Mouse (Mus musculus): ENCODE data around the gene Schip1.

The Schip1 gene

DNA sequence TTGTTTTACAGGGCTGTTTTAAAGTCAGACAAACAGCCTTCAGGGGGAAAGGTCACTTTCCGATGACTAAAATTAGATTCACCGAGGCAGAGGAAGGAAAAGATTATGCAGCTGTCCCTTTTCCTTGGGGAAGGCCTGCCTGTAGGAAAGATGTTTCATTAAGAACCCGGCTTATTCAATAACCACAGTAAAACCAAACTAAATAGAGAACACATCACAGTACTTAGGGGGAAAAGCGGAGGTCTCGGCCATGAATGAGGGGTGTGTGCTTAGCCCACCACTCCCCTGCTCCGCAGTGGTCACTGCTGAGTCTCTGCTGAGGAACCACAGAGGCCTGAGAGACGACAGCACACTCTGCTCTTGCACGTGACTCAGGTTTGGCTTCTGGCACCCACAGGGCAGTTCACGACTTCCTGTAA lies 522.1 kb downstream of the Schip1 start:
- DNase-seq (ENCODE audit: low read depth), result no peak

DNA sequence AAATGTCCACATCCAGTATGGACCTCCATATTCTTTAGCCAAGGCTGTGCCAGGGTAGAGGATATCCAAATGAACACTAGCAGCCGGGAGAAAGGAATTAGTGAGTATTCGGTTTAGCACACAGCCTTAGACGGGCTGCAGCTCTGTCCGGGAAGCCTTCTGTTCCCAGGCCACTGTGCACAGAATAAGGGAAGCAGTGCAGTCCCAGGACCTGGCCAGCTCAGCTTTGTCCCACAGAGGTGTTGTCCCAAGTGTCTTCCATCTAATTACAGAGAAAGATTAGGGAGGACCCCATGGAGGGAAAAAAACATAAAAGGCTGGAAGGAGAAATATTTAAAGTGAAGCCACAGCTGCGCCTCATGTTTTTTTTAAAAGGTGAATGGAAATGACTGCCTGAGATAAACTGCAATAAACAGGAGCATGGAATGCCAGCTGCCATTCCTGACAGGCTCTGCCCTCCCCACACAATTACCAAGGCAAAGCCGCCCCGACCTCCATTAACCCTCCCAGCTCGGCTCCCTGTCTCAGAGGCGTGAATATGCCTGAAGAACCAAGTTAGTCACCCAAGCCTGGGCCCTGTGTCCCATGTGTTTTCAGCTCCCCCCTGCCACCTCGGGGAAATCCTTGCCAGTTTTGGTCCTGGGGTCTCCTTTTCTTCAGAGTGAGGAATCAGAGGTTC lies 523.1 kb downstream of the Schip1 start:
- no peak for DNase-seq (ENCODE audit: low read depth)

DNA sequence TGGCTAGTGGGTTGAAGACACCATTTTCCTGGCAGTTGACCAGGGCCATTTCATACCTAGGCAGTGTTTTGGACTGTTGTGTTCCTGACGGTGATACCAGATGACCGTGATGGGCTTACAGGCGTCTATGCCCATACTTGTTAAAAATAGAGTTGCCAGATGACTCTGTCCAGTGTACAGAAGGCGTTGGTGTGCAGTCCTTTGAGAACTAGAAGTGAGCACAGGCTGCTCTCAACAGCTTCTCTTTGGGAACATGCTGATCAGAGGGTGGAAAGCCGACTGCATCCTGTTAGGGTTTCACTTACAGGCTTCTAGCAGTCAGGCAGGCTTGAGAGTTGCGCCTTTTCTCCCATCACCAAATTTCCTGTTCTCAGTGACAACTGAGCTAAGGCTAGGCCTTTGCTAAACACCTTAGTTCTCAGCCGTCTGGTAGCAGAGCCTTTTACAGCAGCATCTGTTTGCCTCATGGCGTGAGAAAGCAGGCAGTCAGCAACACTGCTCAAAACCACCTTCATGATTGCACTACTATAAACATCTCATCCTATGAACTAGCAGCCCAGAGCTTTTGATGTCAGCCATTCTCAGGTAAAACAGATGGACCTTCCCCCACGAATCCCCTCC lies 524.7 kb downstream of the Schip1 start:
- no peak for DNase-seq (ENCODE audit: low read depth)

DNA sequence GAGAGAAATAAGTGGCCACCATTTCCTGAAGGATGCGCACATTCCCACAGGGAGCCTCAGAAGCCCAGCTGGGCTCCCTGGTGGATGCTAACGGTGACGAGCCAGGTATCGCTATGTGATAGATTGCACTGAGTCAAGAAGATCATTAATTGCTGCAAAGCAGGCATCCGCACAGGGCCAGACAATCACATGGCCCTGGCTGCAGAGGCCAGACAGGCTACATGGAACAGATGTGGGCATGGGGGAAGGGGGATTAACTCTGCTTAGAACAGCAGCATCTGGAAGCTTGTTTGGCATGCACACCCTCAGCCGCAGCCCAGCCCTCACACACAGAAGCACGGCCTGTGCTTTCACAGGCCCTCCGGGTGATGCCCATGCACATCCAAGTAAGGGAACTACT lies 525.8 kb downstream of the Schip1 start:
- no peak for DNase-seq (ENCODE audit: low read depth)

DNA sequence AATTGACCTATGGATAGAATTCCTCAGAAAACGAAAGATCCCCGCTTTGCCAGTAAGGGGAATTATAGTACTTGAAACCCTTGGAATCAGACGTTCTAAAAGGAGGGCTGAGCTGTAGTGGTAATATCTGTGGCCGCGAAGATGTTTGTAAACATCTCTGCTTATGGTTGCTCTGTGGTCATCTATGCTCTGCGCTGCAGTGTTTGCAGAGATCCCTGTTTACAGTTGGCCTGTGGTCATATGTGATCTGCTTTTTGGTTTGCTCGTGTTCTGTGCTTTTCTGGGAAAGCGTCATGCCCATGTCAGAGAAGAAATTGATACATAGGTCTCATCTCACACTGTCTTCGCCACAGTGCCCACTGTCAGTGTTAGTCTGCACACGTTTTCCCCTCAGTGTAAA lies 528.0 kb downstream of the Schip1 start:
- DNase-seq (ENCODE audit: low read depth), result no peak

DNA sequence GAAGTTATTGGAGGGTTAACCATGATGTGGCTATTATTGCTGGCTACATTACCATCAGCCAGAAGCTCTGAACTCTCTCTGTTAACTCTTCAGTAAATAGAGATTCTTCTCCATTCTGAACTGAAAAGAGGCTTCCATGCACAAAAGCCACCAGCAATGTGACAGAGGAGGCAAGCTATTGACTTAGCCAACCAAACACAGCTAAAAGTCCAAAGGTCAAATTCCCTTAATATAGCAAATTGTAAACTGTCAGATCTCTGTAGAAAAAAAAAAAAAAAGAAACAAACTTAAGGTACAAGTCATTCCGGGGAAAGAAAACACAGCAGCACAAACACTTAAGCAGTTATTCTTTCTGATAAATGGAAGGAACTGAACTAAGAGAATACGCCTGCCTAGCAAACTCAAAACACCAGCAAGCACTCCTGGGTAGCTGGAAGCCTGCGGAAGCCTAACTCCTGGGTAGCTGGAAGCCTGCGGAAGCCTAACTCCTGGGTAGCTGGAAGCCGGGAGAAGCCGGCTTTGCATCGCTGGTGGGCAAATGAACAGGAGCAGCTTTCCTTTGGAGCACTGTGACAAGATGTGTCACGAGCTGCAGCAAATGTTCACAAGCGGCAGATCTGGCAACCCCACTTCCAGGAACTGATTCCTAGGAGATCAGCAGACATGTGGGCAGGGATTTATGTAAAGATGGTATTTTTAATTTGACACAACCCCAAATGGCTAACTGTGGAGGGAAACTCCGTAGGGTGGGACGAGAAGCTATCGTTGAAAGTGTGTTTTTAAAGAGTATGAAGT lies 528.7 kb downstream of the Schip1 start:
- DNase-seq (ENCODE audit: low read depth), result no peak

DNA sequence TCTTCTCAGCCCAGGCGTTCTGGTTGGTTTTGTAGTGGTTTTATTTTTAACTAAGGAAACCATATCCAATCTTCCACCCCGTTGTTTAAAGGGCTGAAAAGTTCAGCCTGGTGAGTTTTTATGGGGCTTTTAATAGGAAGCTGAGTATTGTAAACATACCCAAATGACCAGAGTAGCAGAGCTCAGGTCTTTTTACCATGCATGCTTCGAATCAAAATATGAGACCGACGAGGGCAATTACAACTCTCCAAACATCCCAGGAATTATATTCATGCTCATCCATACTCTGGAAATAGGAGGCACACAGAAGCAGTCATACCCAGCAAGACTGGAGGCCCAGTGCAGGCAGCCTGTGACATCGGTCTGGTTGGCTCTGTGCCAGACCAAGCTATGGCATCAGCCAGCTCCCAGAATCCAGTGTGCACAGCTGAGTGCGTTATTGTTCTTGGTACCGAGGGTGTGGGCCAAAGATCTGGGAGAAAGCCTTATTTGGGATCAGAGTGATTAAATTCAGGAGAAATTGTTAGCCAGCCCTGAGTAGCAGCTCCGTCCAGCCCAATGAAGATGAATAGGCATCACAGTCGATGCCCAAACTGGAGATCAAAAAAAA lies 530.8 kb downstream of the Schip1 start:
- DNase-seq (ENCODE audit: low read depth), result no peak

DNA sequence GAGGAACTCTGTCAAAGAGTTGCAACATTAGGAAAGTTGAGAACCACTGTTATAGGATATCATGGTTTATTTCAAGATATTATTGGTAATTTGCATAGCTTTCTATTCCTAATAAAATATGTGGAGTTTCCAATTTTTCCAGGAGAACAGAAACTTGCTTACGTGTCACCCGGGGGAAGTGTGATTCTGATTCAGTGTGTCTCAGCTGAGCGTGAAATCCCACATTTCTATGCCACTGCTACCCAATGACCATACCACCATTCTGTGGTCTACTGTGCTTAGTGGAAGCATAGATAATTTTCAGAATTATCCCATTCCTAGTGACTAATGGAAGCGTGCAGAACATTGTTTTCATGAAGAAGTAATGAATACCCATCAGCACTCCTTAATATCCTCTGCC lies 532.3 kb downstream of the Schip1 start:
- no peak for DNase-seq (ENCODE audit: low read depth)

DNA sequence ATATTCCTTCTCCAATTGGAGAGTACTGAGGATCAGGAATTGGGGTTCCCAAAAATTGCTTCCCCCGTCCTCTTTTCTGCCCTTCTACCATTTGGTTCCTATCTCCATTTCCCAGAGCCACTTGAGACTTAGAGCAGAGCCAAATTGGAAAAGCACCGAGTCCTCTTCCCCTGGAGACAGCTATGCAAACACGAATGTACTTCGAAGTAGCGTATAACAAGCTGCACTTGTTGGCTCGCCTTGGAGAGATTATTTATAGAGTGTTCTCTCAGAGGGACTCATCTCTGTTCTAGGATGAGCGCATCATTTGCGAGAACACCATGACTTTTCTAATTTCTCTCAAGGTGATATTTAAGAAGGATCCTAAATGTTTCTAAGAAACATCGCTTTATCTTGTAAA lies 538.3 kb downstream of the Schip1 start:
- no peak for DNase-seq (ENCODE audit: low read depth)

DNA sequence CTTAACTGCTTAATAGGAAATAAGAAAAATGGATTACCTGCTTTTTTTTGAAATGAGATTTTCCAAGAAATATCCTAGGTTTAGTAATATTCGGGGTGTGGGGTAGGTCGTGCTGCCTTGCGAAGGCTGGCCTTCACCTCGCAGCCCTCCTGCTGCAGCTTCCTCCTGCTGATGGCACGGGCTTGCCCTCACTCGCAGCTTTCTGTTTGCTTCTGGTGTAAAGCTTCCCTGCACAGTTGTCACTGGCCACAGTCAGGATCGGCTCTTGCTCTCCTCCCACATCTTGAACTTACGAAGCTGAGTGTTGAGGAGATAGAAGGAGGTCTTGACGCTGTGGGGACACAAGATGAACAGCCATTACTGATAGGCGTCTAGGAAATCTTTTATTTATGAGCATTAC lies 539.9 kb downstream of the Schip1 start:
- DNase-seq (ENCODE audit: low read depth), result no peak

DNA sequence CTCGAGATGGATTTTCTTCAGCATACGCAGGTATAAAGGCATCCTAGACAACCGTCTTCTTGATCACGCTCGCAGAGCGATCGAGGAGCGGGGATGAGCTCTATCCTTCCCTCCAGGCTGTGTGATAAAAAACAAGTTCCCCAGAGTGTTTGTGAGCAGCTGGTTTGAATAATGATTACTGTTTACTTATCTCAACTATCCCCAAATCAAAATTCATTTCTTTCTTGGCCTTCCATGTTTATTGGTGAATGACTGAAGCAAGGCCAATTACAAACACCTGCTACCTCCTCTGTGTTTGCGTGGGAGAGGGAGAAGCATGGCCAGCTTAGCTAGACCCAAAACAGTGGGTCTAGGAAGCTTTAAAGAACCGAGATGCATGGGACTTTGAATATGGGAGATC lies 540.4 kb downstream of the Schip1 start:
- DNase-seq (ENCODE audit: low read depth), result no peak

DNA sequence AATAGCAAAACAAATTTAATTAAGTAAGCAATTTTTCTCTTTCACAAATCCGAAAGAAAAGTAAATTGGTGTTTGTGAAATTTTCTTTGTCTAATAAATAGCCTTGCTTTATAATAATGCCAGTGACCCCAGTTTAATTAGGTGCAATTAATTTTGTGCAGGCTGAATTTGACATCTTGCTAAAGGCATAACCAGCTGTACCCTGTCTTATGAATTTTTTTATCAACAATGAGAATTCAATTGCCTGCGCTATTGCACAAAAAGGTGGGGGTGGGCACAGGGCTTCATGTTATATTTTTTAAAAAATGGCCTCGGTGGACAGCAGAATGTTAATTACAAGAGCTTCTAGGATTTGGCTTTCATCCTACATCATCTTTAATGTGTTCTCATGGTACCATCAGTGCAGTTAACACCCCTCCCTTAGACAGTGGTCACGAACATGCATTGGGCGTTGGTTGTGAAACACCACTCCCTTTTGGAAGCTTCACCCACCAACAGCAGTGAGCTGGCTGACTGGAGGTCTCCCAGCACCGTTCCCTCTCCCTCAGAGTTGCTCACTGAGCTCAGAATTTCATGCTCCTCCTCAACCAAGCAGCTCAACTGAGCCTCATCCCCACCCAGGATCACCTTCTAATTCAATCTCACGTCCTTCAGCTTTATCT lies 541.5 kb downstream of the Schip1 start:
- no peak for DNase-seq (ENCODE audit: low read depth)

DNA sequence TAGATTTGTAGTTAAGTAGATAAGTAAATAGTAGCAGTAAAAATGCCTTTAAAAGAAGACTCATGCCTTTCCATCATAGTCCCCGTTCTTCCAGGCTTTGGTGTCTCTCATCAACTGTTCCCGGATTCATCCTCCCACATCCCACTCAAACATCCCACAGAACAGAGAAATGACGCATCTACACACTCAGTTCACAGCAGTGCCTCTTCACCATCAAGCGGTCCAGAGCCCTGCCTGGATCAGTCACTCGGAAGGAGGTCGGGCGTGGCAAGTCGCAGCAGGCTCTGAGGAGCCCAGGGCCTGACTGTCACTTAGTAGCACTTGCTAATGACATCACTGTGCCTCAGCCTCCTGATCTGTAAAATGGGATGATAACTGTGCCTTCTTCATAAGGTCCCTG lies 542.1 kb downstream of the Schip1 start:
- no peak for DNase-seq (ENCODE audit: low read depth)

DNA sequence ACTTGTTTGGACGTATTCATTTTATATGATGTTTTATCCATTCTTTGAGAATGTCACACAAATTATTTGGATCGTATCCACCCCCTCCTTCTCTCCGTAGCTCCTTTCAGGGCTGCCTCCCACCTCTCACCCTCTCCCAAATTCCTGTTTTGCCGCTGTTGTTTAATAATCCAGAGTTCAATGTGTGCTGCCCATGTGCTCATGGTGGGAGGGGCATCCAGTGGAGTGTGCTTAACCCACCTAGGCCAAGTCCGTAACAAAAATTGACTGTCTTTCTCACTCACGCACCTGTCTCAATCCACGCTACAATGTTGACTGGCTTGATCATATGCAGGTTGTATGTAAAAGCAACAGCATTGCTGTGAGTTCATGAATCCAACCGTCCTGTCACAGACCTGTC lies 542.7 kb downstream of the Schip1 start:
- no peak for DNase-seq (ENCODE audit: low read depth)

DNA sequence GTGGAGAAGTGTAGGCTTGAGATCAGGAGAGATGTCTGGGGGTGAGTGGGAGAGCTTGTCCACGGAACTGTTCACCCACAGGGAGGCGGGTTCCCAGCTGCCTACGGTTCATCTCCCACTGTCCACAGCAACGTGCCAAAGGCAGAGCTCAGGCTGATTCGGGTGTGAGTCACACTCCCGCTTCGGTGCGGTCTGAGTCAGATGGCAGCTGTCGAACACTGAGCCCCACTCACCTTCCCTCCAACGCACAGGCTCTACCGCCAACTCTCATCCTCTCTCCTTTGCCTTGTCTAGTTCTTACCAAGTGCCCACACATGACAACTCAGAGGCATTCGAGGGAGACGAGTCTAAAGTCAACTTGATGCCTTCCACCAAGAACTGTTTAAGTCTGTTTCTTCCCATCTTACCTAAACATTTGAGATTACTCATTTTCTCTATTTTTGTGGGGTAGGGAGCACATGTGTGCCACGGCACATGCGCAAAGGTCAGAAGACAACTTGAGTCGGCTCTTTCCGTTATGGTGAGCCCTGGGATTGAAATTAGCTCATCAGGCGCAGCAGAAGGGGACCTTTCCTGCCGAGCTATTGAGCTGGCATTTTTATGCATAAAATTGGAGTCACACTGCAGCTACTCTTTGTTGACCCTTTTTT lies 544.4 kb downstream of the Schip1 start:
- DNase-seq (ENCODE audit: low read depth), result no peak

DNA sequence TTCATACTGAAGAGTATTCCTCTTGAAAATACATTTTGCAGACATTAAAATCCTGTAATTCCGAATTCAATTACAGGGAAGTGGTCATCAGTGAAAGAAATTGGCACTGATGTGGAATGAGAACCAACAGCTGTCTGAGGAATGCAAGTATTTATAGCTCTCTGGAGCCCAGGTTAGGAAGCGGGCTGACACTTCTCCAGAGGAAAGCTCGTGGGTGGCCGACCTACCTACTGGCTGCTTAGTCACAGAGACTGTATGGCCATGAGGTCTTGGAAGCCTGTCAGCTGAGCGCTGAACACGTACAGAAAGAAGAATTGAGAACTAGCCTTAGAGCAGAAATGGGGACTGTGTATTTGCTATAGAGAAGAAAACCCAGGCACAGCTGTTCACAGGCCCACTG lies 545.4 kb downstream of the Schip1 start:
- no peak for DNase-seq (ENCODE audit: low read depth)

DNA sequence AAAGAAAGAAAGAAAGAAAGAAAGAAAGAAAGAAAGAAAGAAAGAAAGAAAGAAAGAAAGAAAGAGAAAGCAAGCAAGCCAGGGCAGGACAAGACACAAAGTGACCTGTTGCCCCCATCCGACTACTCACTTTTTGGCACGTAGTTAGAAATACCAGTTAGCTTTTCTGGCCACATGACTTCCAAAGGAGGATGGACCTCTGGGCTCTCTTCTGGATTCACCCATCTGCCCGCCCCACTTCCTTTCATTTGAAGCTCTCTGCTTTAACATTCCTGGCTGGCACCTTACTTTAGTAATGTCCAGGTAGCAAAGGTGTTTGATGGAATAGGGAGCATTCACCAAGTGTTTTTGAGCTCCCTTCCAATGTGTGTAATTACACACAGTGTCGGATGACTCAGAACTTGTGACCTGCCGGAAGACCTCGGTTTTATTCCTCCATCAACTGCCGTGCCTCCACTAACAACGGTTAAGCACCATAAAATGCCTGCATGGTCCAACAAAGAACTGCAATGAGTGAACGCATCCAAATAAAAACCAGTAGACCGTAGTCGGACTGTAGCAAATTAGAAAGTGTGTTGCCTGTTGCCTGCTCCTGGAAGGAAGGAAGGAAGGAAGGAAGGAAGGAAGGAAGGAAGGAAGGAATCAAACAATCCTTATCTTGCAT lies 546.1 kb downstream of the Schip1 start:
- DNase-seq (ENCODE audit: low read depth), result no peak

DNA sequence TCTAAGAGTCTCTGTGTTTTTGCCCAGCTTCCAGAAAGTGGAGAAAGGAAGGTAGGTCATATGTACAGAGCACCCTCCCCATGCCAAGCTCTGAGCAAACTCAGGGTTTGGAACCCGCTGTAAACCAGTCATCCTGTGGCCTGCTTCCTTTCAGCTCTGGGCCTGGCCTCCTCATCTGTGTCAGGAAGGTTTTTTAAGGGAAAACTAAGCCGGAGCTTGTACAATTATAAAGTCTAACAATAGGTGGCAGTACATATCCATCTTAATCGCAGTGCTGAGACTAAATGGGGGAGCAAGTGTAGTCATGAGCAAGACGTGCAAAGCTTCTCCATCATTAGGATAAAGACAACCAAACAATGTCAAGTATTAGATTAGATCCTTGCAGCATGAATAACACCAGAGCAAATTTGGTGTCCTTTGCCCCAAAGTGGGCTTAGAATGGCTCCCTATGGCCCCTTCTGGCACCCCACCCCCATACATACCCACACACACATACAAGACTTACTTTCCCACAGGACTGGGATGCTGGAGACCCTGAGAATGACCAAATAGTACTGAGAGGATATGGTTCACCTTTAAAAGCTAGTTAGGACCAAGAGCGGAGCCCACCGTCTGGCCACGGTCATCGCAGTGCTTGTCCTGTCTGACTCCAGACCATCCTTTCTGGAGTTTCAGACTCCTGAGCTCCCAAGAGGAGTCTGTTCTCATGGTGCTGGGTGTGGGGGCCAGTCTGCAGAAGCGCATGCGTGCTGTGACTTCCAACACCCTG lies 550.6 kb downstream of the Schip1 start:
- peak; percentile 13 for DNase-seq (ENCODE audit: low read depth)

DNA sequence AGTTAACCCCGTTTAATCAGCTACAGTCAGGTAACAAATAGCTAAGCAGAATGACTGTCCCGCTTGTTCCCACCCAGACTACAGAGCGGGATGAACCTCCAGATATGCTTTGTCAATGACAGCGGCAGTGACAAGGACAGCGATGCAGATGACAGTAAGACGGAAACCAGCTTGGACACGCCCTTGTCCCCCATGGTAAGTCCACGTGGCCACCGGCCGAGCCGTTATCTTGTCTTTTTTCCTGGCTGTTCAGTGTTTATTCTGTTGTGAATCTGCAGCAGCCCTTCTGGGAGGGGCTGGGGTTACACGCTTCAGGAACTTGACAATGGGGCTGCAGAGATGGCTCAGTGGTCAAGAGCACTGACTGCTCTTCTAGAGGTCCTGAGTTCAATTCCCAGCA lies 551.8 kb downstream of the Schip1 start:
- DNase-seq (ENCODE audit: low read depth), result peak; percentile 15

DNA sequence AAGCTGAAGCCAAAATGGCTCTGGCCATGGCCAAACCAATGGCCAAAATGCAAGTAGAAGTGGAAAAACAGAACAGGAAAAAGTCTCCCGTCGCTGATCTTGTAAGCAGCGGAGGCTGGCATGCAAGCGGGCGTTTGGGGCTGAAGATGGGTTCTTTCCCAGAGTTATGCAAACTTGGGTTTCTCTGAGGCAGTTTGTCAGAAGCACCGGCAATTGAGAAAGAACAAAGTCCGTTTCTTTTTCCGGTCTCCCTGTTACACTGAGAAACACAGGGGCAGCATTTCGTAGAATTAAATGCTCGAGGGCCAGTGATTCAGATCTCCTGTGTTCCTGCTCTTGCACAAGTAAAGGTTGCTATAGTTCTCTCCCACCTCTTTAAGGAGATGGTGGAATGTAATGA lies 553.1 kb downstream of the Schip1 start:
- DNase-seq (ENCODE audit: low read depth), result no peak

DNA sequence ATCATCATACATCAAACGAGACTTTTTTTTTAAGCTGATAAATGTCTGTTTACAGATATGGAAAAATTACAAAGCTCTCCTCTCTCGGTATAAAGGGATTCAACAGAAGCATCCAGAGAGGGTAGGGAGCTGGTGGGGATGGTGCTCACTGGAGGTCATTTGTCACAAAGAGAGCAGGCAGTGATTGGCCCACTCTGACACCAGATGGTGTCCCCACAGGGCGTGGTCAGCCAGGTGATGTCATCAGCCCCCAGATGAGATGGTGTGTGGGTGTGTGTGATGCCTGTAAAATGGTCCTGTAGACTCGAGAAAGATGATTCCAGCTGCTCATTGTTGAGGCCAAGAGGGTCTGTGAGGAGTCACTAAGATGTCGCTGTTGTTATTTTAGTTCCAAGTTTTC lies 554.5 kb downstream of the Schip1 start:
- DNase-seq (ENCODE audit: low read depth), result no peak
